Mouse (Mus musculus) heart, adult 2 months (tissue): ENCODE measurements at regions not wholly inside any gene's neighbourhood (a gene's known extent, or its start where the extent isn't known, plus 50 kb on each side); places are given as distances from the start of the nearest gene placed in this dataset.

ENCODE experiments used
- DNase-seq, 2 experiments: peaks; one replicate each; pipeline ENCODE4 v3.0.0; 2021
- H3K27ac ChIP-seq: fragments of 200-600 bp; 2 replicates; pipeline ENCODE4 v1.8.1; 2022
- H3K27me3 ChIP-seq: fragments of 200-500 bp; 2 replicates; pipeline ENCODE4 v1.6.1; 2012; ENCODE audit warnings: mild to moderate bottlenecking, low read length, inconsistent platforms, mixed read lengths; ENCODE audit not compliant: control insufficient read depth, insufficient read depth
- H3K36me3 ChIP-seq: fragments of 200-500 bp; 2 replicates; pipeline ENCODE4 v1.6.1; 2012; ENCODE audit warnings: low read length, inconsistent platforms; ENCODE audit not compliant: control insufficient read depth, insufficient read depth
- H3K4me1 ChIP-seq: fragments of 200-500 bp; 2 replicates; pipeline ENCODE4 v1.6.1; 2011; ENCODE audit warnings: low read length; ENCODE audit not compliant: control insufficient read depth, insufficient read depth
- H3K4me3 ChIP-seq: fragments of 200-600 bp; 2 replicates; pipeline ENCODE4 v1.8.1; 2022
- H3K79me2 ChIP-seq: fragments of 200-500 bp; replicated peaks from 2 replicates; pipeline ENCODE4 v1.6.1; 2012; ENCODE audit warnings: mild to moderate bottlenecking, inconsistent platforms, low read length, moderate library complexity, mixed read lengths; ENCODE audit not compliant: control insufficient read depth, insufficient read depth
- H3K9ac ChIP-seq: fragments of 200-500 bp; 2 replicates; pipeline ENCODE4 v1.6.1; 2012; ENCODE audit warnings: low read depth, mild to moderate bottlenecking, control low read depth, inconsistent platforms, low read length, mixed read lengths
- CTCF ChIP-seq: fragments of 200-600 bp; IDR thresholded peaks from 2 replicates; pipeline ENCODE4 v1.8.1; 2022; ENCODE audit warnings: antibody characterized with exemption, mild to moderate bottlenecking, moderate library complexity
- EP300 ChIP-seq: fragments of 200-500 bp; IDR thresholded peaks from 2 replicates; pipeline ENCODE4 v1.6.1; 2011; ENCODE audit warnings: low read depth, low read length, control low read depth; ENCODE audit not compliant: insufficient read depth
- POLR2A ChIP-seq: fragments of 200-500 bp; IDR thresholded peaks from 2 replicates; pipeline ENCODE4 v1.6.1; 2011; ENCODE audit warnings: mild to moderate bottlenecking, low read depth, low read length, control low read depth; ENCODE audit not compliant: insufficient read depth
- WGBS: fragments of 180-500 bp; shearing (Covaris S2); methylation state at CpG from one replicate; pipeline ENCODE4 v1.1.7; 2018; 5-methylcytosine and 5-hydroxymethylcytosine counted together
- intact Hi-C: fragments of 180-260 bp; cut with DNase I; formaldehyde crosslinking; loops from one replicate; pipeline ENCODE4 v1.15.1; 2025

- H3K4me3 ChIP-seq, result no peak overlapping the region
- no peak for DNase-seq
- H3K27ac ChIP-seq, result no peak overlapping the region
- no peaks in the 10 kb centered on the region for H3K79me2 ChIP-seq
- H3K4me1 ChIP-seq, result no peaks in the 10 kb centered on the region
- H3K27me3 ChIP-seq, result no peaks in the 10 kb centered on the region
- TF ChIP-seq EP300 (no peak), POLR2A (no peak), CTCF (peak; percentile 40)
- no peaks in the 10 kb centered on the region for H3K36me3 ChIP-seq
- no peak overlapping the region for H3K9ac ChIP-seq
- 74% methylated on average over 6 of the region's 6 CpGs for WGBS
- intact Hi-C loops, result no loop called here
Measured at GRCm38 (mm10) chr19:49741239-49741638, 937.2 kb downstream of the Sorcs1 start.

- no peak overlapping the region for H3K4me3 ChIP-seq
- no peak overlapping the region for H3K9ac ChIP-seq
- intact Hi-C loops, result no loop called here
- H3K27ac ChIP-seq, result no peak overlapping the region
- no peaks in the 10 kb centered on the region for H3K27me3 ChIP-seq
- H3K36me3 ChIP-seq, result no peaks in the 10 kb centered on the region
- DNase-seq, result no peak
- TF ChIP-seq POLR2A (no peak), EP300 (no peak), CTCF (no peak)
- H3K4me1 ChIP-seq, result no peaks in the 10 kb centered on the region
- WGBS, result 64% methylated on average over 13 of the region's 13 CpGs
- no peaks in the 10 kb centered on the region for H3K79me2 ChIP-seq
Measured at GRCm38 (mm10) chr19:49739483-49740175, 938.8 kb downstream of the Sorcs1 start.

- intact Hi-C loops, result no loop called here
- H3K9ac ChIP-seq, result no peak overlapping the region
- H3K4me1 ChIP-seq, result no peaks in the 10 kb centered on the region
- H3K27me3 ChIP-seq, result no peaks in the 10 kb centered on the region
- TF ChIP-seq EP300, result no peak
- no peak for TF ChIP-seq CTCF
- TF ChIP-seq POLR2A, result no peak
- H3K79me2 ChIP-seq, result no peaks in the 10 kb centered on the region
- WGBS, result 53% methylated on average over 1 of the region's 1 CpGs
- no peaks in the 10 kb centered on the region for H3K36me3 ChIP-seq
- no peak overlapping the region for H3K4me3 ChIP-seq
- H3K27ac ChIP-seq, result no peak overlapping the region
- no peak for DNase-seq
Measured at GRCm38 (mm10) chr19:49697659-49698058, 980.8 kb downstream of the Sorcs1 start.

GRCm38 (mm10) chr19:49685588-49686281 lies 992.7 kb downstream of the Sorcs1 start:
- Histone ChIP-seq H3K4me1 (no peaks in the 10 kb centered on the region), H3K36me3 (no peaks in the 10 kb centered on the region), H3K79me2 (no peaks in the 10 kb centered on the region), H3K4me3 (no peak overlapping the region), H3K27me3 (no peaks in the 10 kb centered on the region), H3K27ac (no peak overlapping the region), H3K9ac (no peak overlapping the region)
- TF ChIP-seq EP300 (no peak), CTCF (no peak), POLR2A (no peak)
- intact Hi-C loops, result no loop called here
- DNase-seq, result no peak
- 84% methylated on average over 15 of the region's 15 CpGs for WGBS

DNA sequence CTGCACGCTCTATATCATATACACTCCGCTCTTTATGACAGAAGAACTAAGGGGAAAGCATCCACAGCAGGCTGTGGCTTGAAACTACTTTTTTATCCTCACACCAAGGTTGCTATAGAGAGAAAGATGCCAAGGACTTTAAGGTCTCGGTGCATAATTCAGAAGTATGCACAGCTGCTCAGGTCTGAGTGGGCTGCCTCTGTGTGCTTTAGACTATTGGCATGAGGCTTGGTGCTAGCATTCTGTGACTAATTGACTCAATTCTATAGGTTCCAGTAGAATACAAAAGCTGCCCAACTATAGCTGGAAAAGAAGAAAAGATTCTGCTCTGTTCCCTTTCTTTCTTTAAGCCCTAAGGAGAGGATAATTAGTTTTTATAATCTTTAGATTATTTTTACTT lies 997.2 kb downstream of the Sorcs1 start:
- intact Hi-C loops, result no loop called here
- Histone ChIP-seq H3K4me1 (no peaks in the 10 kb centered on the region), H3K27ac (no peak overlapping the region), H3K36me3 (no peaks in the 10 kb centered on the region), H3K9ac (no peak overlapping the region), H3K27me3 (no peaks in the 10 kb centered on the region), H3K4me3 (no peak overlapping the region), H3K79me2 (no peaks in the 10 kb centered on the region)
- no peak for DNase-seq
- WGBS, result 62% methylated on average over 3 of the region's 3 CpGs
- TF ChIP-seq EP300 (no peak), POLR2A (no peak), CTCF (no peak)

DNA sequence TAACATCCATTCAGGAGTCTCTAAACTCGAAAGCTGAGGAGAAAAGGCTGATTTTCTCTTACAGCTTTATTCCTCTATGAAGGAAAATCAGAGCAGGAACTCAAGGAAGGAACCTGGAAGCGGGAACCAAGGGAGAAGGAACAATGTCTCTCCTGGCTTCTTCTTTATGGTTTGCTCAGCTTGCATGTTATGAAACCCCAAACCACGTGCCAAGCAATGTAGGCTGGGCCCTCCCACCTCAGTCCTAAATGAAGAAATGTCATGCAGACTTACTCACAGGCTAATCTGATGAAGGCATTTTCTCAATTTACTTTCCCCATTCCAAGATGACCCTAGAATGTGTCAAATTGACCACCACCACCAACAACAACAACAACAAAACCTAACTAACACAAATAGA lies 998.4 kb downstream of the Sorcs1 start:
- DNase-seq, result no peak
- 63% methylated on average over 3 of the region's 3 CpGs for WGBS
- no peaks in the 10 kb centered on the region for H3K4me1 ChIP-seq
- no peak for TF ChIP-seq POLR2A
- TF ChIP-seq CTCF, result no peak
- no peak for TF ChIP-seq EP300
- H3K79me2 ChIP-seq, result no peaks in the 10 kb centered on the region
- no peak overlapping the region for H3K27ac ChIP-seq
- no peak overlapping the region for H3K4me3 ChIP-seq
- intact Hi-C loops, result no loop called here
- no peaks in the 10 kb centered on the region for H3K27me3 ChIP-seq
- no peaks in the 10 kb centered on the region for H3K36me3 ChIP-seq
- H3K9ac ChIP-seq, result no peak overlapping the region
